Mouse (Mus musculus): ENCODE results near the gene Tor1aip2.

Tor1aip2 gene

DNA sequence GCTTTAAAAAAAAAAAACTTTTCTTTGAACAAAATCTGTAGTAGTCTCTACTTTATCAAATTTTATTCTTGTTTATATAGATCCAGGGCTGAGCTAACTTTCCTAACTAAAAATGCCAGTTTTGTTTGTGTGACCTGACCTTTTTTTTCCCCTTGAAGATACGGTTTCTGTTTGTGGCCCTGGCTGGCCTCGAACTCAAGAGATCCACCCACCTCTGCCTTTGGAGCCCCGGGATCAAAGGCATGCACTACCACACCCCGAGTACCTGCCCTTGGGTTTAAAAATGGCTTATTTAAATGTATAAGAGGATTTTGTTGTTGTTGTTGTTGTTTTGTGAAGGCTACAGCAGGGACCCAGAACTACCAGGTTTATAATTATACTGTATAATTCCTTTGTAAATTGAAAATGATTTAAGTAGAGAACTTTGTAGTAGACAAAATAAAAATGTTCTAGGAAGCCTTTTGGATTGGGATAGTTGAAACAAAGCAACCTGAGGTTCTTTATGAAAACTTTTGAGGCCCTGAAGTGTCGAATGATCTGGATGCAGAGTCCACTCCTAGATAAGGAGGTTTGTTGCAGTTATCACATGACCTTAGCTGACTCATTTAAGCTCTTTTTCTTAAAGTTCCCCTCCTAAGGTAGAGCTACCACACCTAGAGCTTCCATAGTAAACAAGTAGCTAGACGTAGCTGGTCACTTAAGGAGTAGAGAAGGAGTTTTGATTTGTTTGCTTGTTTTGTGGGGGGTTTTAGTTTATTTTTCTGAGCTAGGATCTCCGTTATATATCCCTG, 6.4 kb downstream of the Tor1aip2 start:
- no peak for DNase-seq (ENCODE audit: low read depth)

DNA sequence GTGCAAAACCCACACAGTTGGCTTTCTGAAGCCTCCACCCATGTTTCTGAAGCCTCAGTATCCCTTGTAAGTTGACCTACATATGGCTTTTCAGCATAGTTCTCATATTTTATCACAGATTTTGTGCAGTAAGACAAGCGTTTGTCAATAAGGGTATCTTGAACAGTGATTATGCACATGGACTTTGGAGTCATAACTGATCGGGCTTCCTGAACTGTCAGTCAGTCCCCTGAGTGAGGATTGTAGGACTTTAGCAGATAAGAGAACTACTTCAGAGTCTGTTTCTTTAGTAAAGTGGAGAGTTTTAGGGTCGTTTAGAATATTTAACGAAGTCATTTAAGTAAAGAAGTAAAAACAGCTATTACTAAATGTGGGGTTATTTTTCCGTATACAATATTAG, 7.3 kb downstream of the Tor1aip2 start:
- no peak for DNase-seq (ENCODE audit: low read depth)

DNA sequence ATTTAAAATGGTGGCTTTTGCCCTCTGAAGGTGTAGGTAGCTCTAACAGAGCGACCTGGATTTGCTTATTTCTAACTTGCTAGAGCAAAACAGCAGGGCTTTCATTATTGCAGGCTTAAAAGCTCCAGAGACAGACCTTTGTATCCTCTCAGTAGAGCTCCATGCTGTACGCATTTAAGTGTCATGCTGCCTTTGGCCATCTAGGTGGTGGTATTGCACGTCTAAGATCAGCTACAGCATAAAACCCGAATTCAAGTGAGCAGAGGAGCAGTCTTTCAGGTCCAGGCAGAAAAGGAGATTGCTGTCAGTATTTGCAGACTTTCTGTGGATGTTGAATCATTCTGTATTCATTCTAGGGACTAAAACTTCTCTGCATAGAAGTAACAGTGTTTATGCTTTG, 7.8 kb downstream of the Tor1aip2 start:
- peak; percentile 56 for DNase-seq (ENCODE audit: low read depth)

DNA sequence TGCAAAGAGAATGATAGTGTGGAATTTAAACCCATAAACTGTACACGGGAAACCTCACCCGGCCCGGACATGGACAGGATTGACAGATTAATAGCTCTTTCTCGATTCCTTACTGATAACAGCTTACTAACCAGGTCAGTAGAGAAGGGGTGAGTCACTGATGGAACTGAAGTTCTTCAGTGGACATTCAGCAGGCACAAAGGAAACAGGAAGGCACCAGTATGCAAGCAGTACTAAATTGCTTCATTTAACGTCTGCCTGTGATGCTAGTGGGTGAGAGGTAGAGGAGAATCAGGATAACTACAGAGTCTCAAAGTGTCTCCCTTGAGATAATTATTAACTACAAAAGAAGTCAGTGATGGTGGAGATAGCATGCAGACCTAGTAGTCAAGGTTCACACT, 9.0 kb downstream of the Tor1aip2 start:
- DNase-seq (ENCODE audit: low read depth) = no peak

DNA sequence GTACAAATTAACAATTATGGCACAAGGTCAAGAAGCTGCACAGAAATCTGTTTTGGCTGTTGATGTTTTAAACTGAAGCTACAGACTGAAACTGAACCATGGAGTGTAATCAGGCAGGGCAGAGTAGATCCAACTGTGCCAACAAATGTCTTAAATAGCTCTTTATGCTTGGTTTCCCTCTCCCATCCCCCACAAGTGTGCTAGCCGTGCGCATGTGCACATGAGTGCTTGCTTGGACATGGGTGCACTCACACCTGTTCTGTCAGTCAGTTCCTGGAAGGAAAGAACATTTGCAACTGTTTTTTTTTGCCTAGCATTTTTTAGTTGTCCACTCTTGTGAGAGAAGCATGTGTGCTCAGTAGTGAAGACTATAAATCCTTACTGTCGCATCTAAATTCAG, 11.5 kb downstream of the Tor1aip2 start:
- DNase-seq (ENCODE audit: low read depth) = no peak

DNA sequence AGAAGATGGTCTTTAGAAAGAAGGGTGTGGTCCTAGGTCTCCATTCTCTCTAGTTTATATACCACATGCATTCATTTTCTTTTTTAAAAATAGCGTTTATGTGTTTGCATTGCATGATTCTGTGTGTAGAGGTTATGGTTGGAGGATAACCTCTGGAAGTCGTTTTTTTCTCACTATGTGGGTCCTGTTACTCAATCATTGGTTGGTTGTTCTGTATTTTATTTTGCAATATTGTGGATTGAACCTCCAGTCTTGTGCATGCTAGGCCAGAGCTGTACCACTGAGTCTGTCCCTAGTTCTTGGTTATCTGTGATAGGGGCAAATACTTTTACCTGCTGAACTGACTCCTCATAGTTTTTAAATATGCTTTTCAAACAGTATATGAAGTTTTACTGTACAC, 23.0 kb downstream of the Tor1aip2 start:
- DNase-seq (ENCODE audit: low read depth) = no peak

DNA sequence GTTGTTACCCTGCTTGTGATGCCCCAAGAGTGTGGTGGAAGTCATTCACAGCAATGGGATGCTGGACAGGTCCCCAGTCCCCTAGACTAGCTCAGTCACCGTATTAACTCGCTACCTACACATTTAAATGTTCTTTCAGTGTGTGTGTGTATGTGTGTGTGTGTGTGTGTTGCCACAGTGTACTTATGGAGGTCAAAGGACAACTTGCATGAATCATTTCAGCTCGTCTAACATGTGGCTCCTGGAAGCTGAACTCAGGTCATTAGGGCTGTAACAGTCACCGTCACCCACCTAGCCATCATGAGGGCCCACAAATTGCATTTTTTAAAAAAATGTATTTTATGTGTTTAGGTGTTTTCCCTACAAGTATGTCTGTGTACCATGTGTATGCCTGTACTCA, 27.0 kb downstream of the Tor1aip2 start:
- no peak for DNase-seq (ENCODE audit: low read depth)

DNA sequence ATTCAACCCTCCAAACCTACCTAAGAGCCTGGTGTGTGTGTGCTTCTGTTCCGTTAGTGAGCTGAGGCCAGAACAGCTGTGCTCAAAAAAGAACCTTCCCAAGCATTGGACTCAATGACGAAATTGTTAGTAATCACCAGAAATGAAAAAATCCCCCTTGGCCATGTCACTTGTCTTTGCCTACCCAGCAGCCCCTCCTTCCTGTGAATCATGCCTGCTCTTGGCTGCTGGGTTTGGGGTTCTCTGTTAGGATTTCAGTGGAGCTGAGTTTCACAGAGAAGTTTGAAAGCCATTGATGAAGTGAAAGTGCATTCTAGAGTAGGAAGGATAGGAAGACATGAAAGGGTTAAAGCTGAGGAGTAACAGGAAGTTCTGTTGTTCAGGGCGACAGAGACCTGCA, 30.9 kb downstream of the Tor1aip2 start:
- DNase-seq (ENCODE audit: low read depth) = peak; percentile 56

DNA sequence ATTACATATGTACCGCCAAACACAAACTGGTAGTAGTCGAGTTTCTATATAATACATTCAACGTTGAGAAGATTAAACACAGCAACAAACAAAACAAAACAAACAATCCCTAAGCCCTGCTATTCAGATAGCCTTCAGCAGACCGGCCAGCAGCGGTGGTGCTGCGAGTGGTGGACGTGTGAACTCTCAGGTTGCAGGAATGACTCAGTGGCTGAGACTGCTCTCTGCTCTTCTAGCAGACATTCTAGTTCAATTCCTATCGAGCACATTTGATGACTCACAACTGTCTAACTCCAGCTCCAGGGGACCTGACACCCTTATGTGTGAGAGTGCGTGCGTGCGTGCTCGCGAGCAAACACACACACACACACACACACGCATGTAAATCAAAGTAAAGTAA, 34.9 kb downstream of the Tor1aip2 start:
- DNase-seq (ENCODE audit: low read depth) = peak; percentile 50

DNA sequence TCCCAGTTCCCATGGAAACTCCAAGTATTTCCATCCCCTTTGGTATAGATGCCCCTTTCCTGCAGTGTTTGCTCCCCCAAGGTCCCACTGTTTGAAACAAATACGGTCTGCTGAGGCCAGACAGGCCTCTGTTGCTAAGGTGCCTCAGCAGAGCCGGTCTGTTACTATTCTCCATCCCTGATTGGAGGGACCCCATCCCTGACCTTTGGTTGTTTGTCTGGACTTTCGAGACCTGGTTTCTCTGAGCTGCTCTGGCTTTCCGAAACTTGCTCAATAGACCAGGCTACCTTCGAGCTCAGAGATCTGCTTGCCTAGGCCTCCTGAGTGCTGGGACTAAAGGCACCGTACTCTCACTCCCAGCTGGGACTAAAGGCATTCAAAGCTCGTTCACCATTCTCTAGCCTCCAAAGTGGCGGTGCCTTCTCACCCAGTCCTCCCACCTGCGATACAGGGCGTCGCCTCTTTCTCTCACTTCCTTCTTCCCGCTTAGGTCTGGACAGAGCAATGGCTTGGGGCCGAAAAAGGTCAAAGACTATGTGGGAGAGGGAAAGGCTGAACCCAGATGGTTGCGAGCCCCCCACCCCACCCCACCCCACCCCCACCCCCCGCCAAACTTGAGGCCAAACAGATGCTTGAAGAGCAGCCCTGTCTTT, 38.1 kb downstream of the Tor1aip2 start:
- DNase-seq (ENCODE audit: low read depth) = no peak

DNA sequence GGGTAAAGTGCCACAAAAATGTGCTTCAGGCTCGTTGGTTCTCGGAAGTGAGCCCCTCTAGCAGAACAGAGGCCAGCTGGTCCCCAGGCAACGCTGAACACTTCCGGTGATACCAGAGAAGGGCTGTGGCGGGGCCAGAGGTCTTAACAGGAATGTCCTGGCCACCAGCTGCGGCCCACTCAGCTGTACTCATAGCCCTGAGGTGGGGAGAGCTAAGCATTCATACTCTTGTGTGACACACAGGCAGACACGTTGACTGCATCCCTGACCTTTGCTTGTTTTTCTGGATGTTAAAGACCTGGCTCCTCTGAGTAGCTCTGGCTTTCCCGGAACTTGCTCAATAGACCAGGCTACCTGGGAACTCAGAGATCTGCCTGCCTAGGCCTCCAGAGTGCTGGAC, 39.4 kb downstream of the Tor1aip2 start:
- DNase-seq (ENCODE audit: low read depth) = no peak

DNA sequence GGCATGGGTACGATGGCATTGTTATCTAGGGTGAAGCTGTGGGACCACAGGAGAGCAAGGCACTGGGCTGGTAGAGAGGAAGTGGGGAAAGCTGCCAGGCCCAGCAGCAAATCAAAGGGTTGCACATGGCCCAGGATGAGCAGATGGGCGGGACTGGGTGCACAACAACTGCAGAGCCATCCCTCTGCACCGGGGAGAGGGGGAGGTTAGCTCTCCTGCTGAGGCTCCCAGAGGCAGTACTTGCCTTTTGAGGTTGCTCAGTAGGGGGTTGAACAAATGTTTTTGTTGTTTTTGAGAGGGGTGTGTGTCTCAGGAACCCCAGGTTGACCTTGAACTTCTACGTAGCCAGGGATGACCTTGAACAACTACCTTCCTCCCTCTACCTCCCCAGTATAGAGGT, 41.3 kb downstream of the Tor1aip2 start:
- DNase-seq (ENCODE audit: low read depth) = no peak

DNA sequence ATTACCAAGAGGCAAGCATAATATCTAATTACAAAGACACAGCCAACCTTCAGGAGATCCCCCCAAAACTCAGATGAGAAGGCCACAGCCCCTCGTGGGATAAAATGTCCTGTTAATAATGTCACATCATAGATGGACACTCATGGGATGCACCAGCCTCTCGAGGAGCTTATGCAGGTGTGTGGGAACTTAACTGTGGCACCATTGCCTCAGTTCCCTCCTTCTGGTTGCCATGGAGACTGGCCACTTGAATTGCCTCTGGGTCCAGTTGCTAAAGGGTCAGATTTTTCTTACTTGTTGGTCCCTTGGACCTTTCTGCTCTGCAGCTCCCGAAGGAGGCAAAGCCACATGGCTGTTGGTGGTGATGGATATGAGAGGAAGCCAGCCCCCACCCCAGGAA, 42.5 kb downstream of the Tor1aip2 start:
- DNase-seq (ENCODE audit: low read depth) = no peak

DNA sequence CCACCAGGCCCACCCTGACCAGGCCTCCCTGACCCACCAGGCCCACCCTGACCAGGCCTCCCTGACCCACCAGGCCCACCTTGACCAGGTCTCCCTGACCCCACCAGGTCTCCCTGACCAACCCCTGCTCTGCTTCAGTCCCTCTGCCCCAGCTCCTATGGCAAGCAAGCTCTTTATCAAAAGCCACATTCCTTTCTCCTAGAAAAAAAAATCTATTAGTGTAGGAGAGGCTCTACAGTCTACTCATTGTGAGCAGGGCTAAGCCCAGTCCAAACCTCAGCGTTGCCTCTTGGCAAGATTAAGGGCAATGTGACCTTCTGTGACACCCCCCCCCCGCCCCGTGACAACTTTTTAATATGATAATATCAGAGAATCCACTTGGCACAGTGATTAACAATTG, 49.4 kb downstream of the Tor1aip2 start:
- DNase-seq (ENCODE audit: low read depth) = no peak

DNA sequence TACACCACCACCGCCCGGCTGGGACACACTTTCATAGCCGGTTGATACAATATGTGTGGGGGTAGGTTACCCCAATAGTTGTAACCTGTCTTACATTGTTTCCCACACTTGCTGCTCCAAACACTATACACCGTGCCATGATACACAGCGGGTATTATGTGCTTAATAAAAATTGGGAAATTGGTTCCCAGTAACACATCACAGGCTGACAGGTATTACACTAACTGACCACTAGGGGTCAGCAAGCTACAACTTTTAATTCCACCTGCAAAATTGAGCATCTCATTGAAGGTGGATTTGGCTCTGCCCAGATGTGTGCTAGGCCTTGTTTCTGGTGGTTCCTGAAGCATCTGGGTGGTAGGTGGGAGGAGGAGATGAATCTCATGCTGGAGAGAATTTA, 50.6 kb downstream of the Tor1aip2 start:
- DNase-seq (ENCODE audit: low read depth) = peak; percentile 26

DNA sequence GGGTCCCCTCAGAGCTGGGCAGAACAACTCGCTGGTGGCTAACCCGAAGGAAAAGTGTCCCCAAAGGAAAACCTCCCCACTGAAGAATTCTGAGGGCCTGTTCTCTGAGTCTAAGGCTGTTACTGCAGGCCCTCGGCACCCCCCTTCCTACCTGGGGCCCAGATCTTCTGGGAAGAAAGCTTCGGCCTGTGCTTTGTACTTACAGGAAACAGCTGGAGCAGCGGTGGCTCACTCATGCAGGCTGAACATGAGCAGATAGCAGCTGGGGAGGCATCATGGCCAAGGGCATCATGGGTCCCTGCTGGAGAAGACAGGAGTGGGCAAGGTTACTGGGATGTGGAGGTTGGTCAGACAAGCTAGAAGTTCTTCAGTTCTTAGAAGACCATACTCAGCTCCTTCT, 52.4 kb downstream of the Tor1aip2 start:
- DNase-seq (ENCODE audit: low read depth) = no peak

DNA sequence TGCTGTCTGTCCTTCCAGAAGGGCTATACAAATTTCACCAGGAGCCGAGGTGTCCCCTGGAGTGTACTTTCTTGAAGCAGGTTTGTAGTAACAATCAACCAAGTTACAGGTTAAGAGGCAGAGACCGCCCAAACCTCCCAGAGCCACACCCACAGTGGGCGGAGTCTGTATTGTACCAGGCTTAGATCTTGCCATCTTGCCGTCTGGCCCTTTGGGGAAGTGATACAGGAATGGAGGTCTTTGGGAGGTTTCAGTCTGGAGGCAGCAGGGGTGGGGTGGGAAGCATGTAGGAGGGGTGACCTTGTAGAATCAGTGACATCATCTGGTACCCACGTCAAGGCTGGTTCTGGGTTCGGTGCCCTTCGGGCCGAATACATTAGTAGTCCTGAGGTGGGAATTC, 54.4 kb downstream of the Tor1aip2 start:
- no peak for DNase-seq (ENCODE audit: low read depth)

DNA sequence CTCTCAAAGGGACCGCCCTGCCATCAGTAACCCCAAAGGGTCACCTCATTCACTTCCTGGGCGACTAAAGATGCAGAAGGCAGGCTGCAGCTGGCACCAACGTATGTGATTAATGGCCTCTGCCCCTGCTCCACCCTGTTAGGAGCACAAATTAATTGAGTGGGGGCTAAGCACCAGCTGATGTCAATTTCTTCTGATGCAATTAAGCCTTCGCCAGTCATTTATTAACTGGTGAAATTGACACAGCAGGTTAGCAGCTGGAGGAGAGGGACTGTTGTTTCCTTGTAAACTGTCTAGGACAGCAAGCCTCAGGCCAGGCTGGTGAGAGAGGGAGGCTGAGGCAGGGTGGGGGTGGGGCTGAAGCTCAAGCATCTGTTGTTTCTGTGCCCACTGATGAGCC, 54.8 kb downstream of the Tor1aip2 start:
- DNase-seq (ENCODE audit: low read depth) = no peak

DNA sequence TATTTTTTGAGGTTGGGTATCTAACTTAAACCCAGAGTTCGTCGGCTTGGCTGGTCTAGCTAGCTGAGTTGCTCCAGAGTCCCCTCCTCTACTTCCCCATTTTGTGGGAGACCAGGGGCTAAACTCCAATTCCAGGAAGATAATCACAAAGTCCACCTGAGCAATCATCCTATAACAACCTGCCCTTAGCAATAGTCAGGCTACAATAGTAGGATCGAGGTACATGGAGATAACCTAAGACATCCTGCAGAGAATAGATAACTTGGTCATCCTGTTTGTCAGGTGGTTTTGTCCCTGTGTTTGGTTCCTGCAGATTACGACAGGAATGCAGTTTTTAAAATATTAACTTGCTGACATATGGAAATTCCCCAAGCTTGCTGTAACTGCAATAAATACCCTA, 56.6 kb downstream of the Tor1aip2 start:
- no peak for DNase-seq (ENCODE audit: low read depth)

DNA sequence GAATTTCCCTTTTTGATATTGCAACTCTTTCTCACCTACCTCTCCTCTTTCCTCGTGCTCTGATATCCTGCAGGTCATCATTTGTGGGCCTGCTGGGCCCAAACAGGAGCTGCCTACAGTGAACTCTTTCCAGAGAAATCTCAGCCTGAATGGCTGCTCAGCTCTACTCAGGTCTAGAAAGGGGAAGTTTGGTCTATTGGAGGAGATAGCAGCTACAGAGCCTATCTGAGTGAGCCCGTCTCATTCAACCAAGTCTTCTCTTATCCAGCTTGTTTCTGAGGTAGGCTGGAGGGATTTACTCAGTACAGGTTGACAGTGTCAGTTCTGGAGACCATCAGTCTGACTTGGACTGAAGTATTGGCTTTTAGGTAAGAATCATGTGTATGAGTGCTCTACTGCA, 68.6 kb downstream of the Tor1aip2 start:
- DNase-seq (ENCODE audit: low read depth) = no peak

DNA sequence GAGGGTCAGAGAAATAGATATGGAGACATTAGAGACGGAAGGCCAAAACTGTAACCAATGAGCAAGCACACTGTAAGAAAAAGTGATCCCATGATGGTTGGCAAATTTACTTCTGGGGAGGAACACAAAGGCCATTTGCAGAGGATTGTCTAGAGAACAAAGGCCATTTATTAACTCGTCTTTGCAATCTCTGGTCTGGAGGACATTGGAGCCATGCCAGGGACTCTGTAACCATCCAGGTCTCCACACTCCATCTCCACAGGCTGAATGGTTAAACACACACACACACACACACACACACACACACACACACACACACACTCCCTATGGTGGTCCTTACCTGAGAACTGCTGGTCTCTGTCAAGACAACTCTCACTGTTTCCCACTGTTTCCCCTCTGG, 70.2 kb downstream of the Tor1aip2 start:
- DNase-seq (ENCODE audit: low read depth) = no peak

DNA sequence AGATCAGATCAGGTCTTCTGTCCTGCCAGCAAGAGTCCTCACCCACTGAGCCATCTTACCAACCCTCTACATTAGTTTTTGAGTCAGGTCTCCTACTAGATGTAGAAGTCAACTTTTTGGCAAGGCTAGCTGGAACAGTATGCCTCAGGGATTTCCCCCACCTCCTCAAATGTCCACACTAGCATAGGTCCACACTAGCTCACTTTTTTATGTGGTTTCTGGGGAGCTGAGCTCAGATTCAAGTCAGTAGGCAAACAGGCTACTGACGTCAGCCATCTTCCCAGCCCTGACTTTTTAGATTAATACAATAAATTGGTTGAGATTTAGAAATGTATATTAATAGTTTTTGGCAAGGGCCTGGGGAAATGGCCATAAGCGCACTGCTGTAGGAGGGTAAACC, 72.2 kb downstream of the Tor1aip2 start:
- no peak for DNase-seq (ENCODE audit: low read depth)

DNA sequence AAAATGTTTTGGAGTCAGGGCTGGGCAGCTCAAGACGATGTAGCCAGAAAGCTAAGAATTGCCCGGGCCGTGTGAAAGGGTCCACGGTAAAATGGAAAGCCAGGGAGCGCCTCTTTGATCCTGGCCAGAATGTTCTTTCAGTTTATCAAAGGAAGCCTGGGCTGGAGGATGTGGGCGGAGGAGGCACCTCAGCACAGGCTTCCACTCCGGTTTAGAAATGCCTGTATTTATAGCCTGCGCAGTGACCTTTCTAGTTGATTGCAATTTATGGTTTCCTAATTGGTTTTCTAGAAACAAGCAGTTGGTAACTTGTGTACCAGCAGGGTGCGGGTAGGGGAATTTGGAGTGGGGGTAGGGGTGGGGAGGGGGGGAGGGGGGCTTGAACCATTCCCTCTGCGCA, 73.2 kb downstream of the Tor1aip2 start:
- DNase-seq (ENCODE audit: low read depth) = no peak

DNA sequence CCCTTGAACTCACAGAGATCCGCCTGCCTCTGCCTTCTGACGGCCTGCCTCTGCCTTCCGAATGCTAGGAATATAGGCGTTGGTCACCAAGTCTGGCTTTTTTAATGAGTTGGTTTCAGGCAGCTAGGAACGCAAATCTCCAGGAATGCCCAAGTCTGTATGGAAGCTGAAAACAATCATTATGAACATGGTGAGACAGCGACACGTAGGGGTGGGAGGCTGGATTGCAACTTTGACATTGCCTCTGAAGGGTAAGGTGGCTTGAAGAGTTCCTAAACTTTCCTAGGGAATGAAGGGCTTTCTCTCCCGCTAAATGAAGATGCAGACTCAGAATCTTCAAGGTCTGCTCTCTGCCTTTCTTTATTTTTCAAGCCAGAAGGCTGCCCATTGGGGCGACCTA, 75.9 kb downstream of the Tor1aip2 start:
- DNase-seq (ENCODE audit: low read depth) = no peak

Measured in fibroblast of lung, adult 2 months (primary cell).